Mouse (Mus musculus): ENCODE measurements at regions not wholly inside any gene's neighbourhood (a gene's known extent, or its start where the extent isn't known, plus 50 kb on each side); places are given as distances from the start of the nearest gene placed in this dataset.

DNA sequence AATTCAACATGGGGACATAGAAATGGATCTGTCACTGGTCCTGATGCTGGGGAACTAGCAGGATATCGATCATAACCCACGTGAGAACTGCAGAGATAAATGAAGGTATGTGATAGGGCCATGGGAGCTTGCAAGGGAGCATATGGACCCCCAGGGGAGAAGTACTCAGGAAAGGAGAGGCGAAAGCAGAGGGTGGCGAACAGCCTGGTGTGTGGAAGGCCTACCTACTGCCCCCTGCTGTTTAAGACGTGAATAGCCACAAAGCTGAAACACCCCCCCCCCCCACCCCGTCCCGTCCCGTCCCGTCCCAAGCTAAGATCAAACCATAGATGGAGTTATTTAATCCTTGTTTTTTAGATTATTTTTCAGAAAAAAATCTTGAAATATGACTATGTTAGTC, 50.9 kb upstream of the Cplx2 start:
- DNase-seq: no peak

DNA sequence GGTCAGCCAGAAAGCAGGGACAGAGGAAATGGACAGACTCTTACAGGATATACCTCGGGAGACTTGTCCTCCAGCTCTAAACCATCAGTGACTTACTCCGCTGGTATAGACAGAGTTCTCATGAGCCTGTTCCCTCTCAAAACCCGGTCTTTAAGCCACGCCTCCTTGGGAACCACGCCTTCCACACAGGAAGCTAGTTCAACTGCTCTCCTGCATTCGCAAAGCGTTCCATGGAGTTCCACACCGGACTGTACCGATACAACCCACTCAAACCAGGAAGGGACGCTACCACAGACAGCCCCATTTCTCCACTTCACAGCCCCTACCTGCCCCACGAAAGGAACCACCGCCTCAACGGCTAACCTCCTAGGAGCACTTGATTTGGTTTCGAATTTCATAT, 50.1 kb upstream of the Cplx2 start:
- no peak for DNase-seq
